Mouse (Mus musculus) intestine, postnatal 0 days (tissue): ENCODE data around the gene Grap2. TPM values are rescaled to one million over a fixed set of nuclear protein-coding genes. Genes with fewer than 3 reads are reported as not detected.

Experiments used
- ATAC-seq: fragments of 200-750 bp; cut with Nextera tagmentation; 2 replicates; pipeline ENCODE4 v1.8.0; 2017; ENCODE audit warnings: mild to moderate bottlenecking, moderate TSS enrichment, moderate library complexity
- H3K27ac ChIP-seq: fragments of 300-500 bp; sonication (generic); 2 replicates; pipeline ENCODE4 v1.5.1; 2014; ENCODE audit warnings: mild to moderate bottlenecking, low read depth, low read length, moderate library complexity
- H3K27me3 ChIP-seq: fragments of 300-500 bp; sonication (generic); replicated peaks from 2 replicates; pipeline ENCODE4 v1.6.1; 2014; ENCODE audit warnings: low read length, mixed read lengths; ENCODE audit not compliant: control insufficient read depth, insufficient read depth
- H3K36me3 ChIP-seq: fragments of 300-500 bp; sonication (generic); 2 replicates; pipeline ENCODE4 v1.6.1; 2014; ENCODE audit warnings: mild to moderate bottlenecking, moderate library complexity; ENCODE audit not compliant: control insufficient read depth, insufficient read depth
- H3K4me1 ChIP-seq: fragments of 300-500 bp; sonication (generic); replicated peaks from 2 replicates; pipeline ENCODE4 v1.6.1; 2014; ENCODE audit warnings: antibody characterized with exemption, low read length, mixed read lengths; ENCODE audit not compliant: control insufficient read depth, insufficient read depth
- H3K4me2 ChIP-seq: fragments of 300-500 bp; sonication (generic); replicated peaks from 2 replicates; pipeline ENCODE4 v1.6.1; 2014; ENCODE audit warnings: low read depth, mild to moderate bottlenecking, moderate library complexity
- H3K4me3 ChIP-seq: fragments of 300-500 bp; sonication (generic); 2 replicates; pipeline ENCODE4 v1.5.1; 2014; ENCODE audit warnings: low read depth, low read length
- H3K9ac ChIP-seq: fragments of 300-500 bp; sonication (generic); 2 replicates; pipeline ENCODE4 v1.6.1; 2014; ENCODE audit warnings: mild to moderate bottlenecking, low read depth, low read length
- H3K9me3 ChIP-seq: fragments of 300-500 bp; sonication (generic); 2 replicates; pipeline ENCODE4 v1.6.1; 2016; ENCODE audit warnings: mixed run types; ENCODE audit not compliant: control insufficient read depth
- CTCF ChIP-seq: sonication (generic); IDR thresholded peaks from 2 replicates; pipeline ENCODE4 v1.5.1; 2016; ENCODE audit warnings: low read depth, mild to moderate bottlenecking, control low read depth, antibody characterized with exemption, moderate library complexity
- WGBS: fragments of 180-500 bp; shearing (Covaris S2); extraction: QIAGEN DNeasy Blood & Tissue Kit; methylation state at CpG from one replicate; pipeline ENCODE4 v1.1.7; 2014; 5-methylcytosine and 5-hydroxymethylcytosine counted together
- polyA plus RNA-seq: library from polyadenylated mRNA; unstranded; fragments of >200 nt; fragmentation: Nextera tagmentation; extraction: Ambion mirVana; gene quantifications from 2 replicates; pipeline ENCODE4 v1.2.1, GENCODE M21; 2015

The Grap2 gene
- polyA plus RNA-seq, 1 experiment from 2014 or later: 0.27 TPM

GRCm38 (mm10) chr15:80538075-80538474, 34.3 kb upstream of the Grap2 start:
- 80% methylated on average over 2 of the region's 2 CpGs for WGBS
- ATAC-seq: no peak
- no peak overlapping the region for H3K27ac ChIP-seq
- no peaks in the 10 kb centered on the region for H3K36me3 ChIP-seq
- H3K27me3 ChIP-seq: no peaks in the 10 kb centered on the region
- H3K9me3 ChIP-seq: no peaks in the 10 kb centered on the region
- no peak overlapping the region for H3K9ac ChIP-seq
- no peaks in the 10 kb centered on the region for H3K4me1 ChIP-seq
- TF ChIP-seq CTCF: no peak
- no peak overlapping the region for H3K4me3 ChIP-seq
- no peak overlapping the region for H3K4me2 ChIP-seq

GRCm38 (mm10) chr15:80538671-80539340, 33.6 kb upstream of the Grap2 start:
- H3K27me3 ChIP-seq: no peaks in the 10 kb centered on the region
- no peak overlapping the region for H3K4me2 ChIP-seq
- WGBS: 85% methylated on average over 7 of the region's 7 CpGs
- H3K4me1 ChIP-seq: no peaks in the 10 kb centered on the region
- H3K4me3 ChIP-seq: no peak overlapping the region
- H3K9me3 ChIP-seq: no peaks in the 10 kb centered on the region
- TF ChIP-seq CTCF: no peak
- no peak overlapping the region for H3K27ac ChIP-seq
- no peak overlapping the region for H3K9ac ChIP-seq
- ATAC-seq: no peak
- H3K36me3 ChIP-seq: no peaks in the 10 kb centered on the region

GRCm38 (mm10) chr15:80544115-80544514, 28.3 kb upstream of the Grap2 start:
- H3K4me1 ChIP-seq: no peaks in the 10 kb centered on the region
- TF ChIP-seq CTCF: no peak
- no peak overlapping the region for H3K27ac ChIP-seq
- H3K4me3 ChIP-seq: no peak overlapping the region
- no peak overlapping the region for H3K9ac ChIP-seq
- ATAC-seq: no peak
- no peaks in the 10 kb centered on the region for H3K27me3 ChIP-seq
- H3K4me2 ChIP-seq: no peak overlapping the region
- no peaks in the 10 kb centered on the region for H3K36me3 ChIP-seq
- no peaks in the 10 kb centered on the region for H3K9me3 ChIP-seq
- 43% methylated on average over 3 of the region's 3 CpGs for WGBS

DNA sequence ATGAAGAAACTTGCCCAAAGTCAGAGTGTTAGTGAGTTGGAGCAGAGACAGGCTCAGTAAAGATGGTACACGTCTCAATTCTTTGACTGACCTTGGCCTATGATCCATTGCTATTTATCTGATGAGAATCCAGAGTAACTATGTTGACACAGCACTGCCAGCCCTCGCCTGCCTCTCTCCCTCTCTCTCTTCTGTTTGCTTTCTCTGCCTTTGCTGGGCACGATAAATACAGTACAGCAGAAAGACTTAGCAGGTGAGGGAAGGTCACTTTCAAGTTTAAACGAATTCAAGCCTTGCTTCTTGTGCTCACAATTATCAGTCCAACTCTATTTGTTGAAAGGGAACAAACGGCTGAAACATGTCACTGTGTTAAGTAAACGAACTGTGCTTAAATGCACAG, 27.0 kb upstream of the Grap2 start:
- H3K4me3 ChIP-seq: no peak overlapping the region

DNA sequence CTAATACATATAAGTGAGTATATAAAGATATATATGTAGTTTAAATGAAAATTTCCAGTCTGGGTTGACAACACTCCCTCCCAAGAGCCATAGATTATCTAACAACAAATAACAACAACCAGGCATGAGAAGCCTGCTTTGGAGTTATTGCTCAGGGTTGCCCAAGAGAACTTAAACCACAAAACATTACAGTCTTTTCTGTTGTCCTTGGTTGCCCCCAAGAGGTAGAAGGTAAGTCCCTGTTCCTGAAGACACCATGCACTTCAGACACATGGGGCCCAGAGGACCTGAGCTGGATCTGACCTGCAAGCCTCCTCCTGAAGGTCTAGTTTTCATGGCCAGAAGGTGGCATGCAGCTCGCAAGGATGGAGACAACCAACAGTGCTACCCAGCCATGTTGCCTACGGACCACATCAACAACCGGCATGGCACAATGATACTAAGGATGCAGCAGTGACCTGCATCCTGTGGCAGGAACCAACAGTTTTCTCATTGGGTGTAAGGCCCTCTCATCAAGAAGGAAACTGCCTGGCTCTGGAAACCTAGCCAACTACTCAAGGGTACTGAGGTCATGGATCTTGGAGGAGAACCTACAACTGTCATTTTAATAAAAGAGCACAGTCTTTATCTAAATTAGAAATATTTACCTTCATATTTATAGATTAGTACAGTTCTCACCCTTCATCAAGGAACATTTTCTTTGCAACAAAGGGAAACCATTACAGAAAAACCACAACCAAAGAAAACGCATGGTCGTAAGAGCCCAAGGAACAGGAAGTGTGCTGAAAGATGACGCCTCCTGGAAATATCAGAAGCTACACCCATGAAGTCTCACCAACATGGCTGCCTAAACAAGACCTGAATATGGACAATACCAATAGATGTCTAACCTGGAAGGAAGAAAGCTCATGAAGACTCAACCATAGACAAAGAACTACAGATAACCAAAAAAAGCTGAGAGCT, 17.3 kb upstream of the Grap2 start:
- TF ChIP-seq CTCF: no peak
- no peak overlapping the region for H3K27ac ChIP-seq
- ATAC-seq: no peak
- no peaks in the 10 kb centered on the region for H3K27me3 ChIP-seq
- H3K36me3 ChIP-seq: no peaks in the 10 kb centered on the region
- no peak overlapping the region for H3K4me3 ChIP-seq
- H3K4me1 ChIP-seq: no peaks in the 10 kb centered on the region
- no peak overlapping the region for H3K9ac ChIP-seq
- H3K9me3 ChIP-seq: no peaks in the 10 kb centered on the region
- H3K4me2 ChIP-seq: no peak overlapping the region
- WGBS: 92% methylated on average over 6 of the region's 6 CpGs

More for the DNA sequence above, 27.0 kb upstream of the Grap2 start:
- no peaks in the 10 kb centered on the region for H3K4me1 ChIP-seq
- H3K9ac ChIP-seq: no peak overlapping the region
- no peak for TF ChIP-seq CTCF
- no peak overlapping the region for H3K27ac ChIP-seq
- 20% methylated on average over 6 of the region's 6 CpGs for WGBS
- no peak overlapping the region for H3K4me2 ChIP-seq
- no peaks in the 10 kb centered on the region for H3K36me3 ChIP-seq
- H3K27me3 ChIP-seq: no peaks in the 10 kb centered on the region
- no peak for ATAC-seq
- no peaks in the 10 kb centered on the region for H3K9me3 ChIP-seq

DNA sequence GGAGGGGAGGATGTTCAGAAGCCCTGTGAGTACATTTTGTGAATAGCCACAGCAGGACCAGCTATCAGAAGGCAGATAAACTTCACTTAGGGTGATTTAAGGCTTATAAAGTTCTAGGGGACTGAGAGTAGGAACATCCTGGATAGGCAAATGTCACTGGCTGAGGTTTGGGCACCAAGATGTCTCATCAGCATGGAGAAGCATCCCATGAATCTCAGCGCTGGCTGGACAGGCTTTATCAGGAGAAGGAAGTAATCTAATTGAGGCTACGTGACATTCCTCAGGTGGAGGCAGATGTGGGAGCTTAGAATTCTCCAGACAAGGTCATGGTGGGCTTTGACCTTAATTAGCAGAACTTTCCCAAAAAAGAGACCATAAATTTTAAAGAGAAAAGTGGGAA, 16.4 kb upstream of the Grap2 start:
- Histone ChIP-seq H3K36me3 (no peaks in the 10 kb centered on the region), H3K4me1 (no peaks in the 10 kb centered on the region), H3K4me2 (no peak overlapping the region), H3K9ac (no peak overlapping the region), H3K27me3 (no peaks in the 10 kb centered on the region), H3K9me3 (no peaks in the 10 kb centered on the region), H3K27ac (no peak overlapping the region), H3K4me3 (no peak overlapping the region)
- no peak for TF ChIP-seq CTCF
- ATAC-seq: no peak
- WGBS: 35% methylated on average over 2 of the region's 2 CpGs
